Mouse (Mus musculus) liver, embryonic 11.5 days (tissue): ENCODE measurements around the gene Lmtk2. TPM values are rescaled to one million over a fixed set of nuclear protein-coding genes. Genes with fewer than 3 reads are reported as not detected.

ENCODE experiments used
- ATAC-seq: fragments of 200-750 bp; cut with Nextera tagmentation; replicated peaks from 2 replicates; pipeline ENCODE4 v1.8.0; 2017; ENCODE audit warnings: moderate number of reproducible peaks, mild to moderate bottlenecking, moderate TSS enrichment, moderate library complexity; ENCODE audit not compliant: low FRiP score
- DNase-seq: peaks from one replicate; pipeline ENCODE4 v3.0.0-alpha.2; 2017; ENCODE audit warnings: low spot score
- H3K27ac ChIP-seq: fragments of 300-500 bp; sonication (generic); 2 replicates; pipeline ENCODE4 v1.5.1; 2014; ENCODE audit warnings: mild to moderate bottlenecking, low read depth, low read length, control low read depth
- H3K27me3 ChIP-seq: fragments of 300-500 bp; sonication (generic); replicated peaks from 2 replicates; pipeline ENCODE4 v1.6.1; 2014; ENCODE audit warnings: low read length, mixed read lengths; ENCODE audit not compliant: control insufficient read depth, insufficient read depth
- H3K36me3 ChIP-seq: fragments of 300-500 bp; sonication (generic); 2 replicates; pipeline ENCODE4 v1.6.1; 2014; ENCODE audit warnings: mild to moderate bottlenecking, low read length, moderate library complexity, mixed read lengths; ENCODE audit not compliant: control insufficient read depth, insufficient read depth
- H3K4me1 ChIP-seq: fragments of 300-500 bp; sonication (generic); replicated peaks from 2 replicates; pipeline ENCODE4 v1.6.1; 2014; ENCODE audit warnings: low read length, mixed read lengths; ENCODE audit not compliant: control insufficient read depth, insufficient read depth
- H3K4me2 ChIP-seq: fragments of 300-500 bp; sonication (generic); 2 replicates; pipeline ENCODE4 v1.6.1; 2014; ENCODE audit warnings: mild to moderate bottlenecking, control low read depth, moderate library complexity
- H3K4me3 ChIP-seq: fragments of 300-500 bp; sonication (generic); 2 replicates; pipeline ENCODE4 v1.5.1; 2014; ENCODE audit warnings: low read depth, low read length, control low read depth
- H3K9ac ChIP-seq: fragments of 300-500 bp; sonication (generic); 2 replicates; pipeline ENCODE4 v1.6.1; 2014; ENCODE audit warnings: low read depth, low read length, control low read depth
- H3K9me3 ChIP-seq: fragments of 300-500 bp; sonication (generic); 2 replicates; pipeline ENCODE4 v1.6.1; 2016; ENCODE audit warnings: low read length, inconsistent platforms, mixed read lengths; ENCODE audit not compliant: control insufficient read depth
- WGBS: fragments of 180-500 bp; shearing (Covaris S2); extraction: QIAGEN DNeasy Blood & Tissue Kit; methylation state at CpG from one replicate; pipeline ENCODE4 v1.1.7; 2014; 5-methylcytosine and 5-hydroxymethylcytosine counted together
- polyA plus RNA-seq: library from polyadenylated mRNA; unstranded; fragments of >200 nt; fragmentation: Nextera tagmentation; extraction: Ambion mirVana; gene quantifications from 2 replicates; pipeline ENCODE4 v1.2.1, GENCODE M21; 2014

Lmtk2 gene
- polyA plus RNA-seq, 1 experiment from 2014 or later = 4.9 TPM

GRCm38 (mm10) chr5:144189327-144189726 lies 89.1 kb downstream of the Lmtk2 start:
- H3K27ac ChIP-seq = no peak overlapping the region
- H3K4me2 ChIP-seq = peak overlapping the region; percentile 66
- 62% methylated on average over 7 of the region's 7 CpGs for WGBS
- peak overlapping the region; percentile 22; the same call in 1 of the 2 replicates for H3K9ac ChIP-seq
- H3K27me3 ChIP-seq = no peaks in the 10 kb centered on the region
- no peak overlapping the region for H3K4me3 ChIP-seq
- H3K36me3 ChIP-seq = peaks cover 4% of the 10 kb centered on the region; the same call in 1 of the 2 replicates
- H3K9me3 ChIP-seq = no peaks in the 10 kb centered on the region
- no peak for DNase-seq
- ATAC-seq = no peak
- H3K4me1 ChIP-seq = peaks cover 16% of the 10 kb centered on the region

- no peaks in the 10 kb centered on the region for H3K27me3 ChIP-seq
- WGBS = 4% methylated on average over 24 of the region's 26 CpGs
Measured at GRCm38 (mm10) chr5:144189950-144190583, 89.8 kb downstream of the Lmtk2 start, which contains the start of gene Bhlha15. Gene Bhlha15, plus strand, starts transcription at chr5:144190286.

DNA sequence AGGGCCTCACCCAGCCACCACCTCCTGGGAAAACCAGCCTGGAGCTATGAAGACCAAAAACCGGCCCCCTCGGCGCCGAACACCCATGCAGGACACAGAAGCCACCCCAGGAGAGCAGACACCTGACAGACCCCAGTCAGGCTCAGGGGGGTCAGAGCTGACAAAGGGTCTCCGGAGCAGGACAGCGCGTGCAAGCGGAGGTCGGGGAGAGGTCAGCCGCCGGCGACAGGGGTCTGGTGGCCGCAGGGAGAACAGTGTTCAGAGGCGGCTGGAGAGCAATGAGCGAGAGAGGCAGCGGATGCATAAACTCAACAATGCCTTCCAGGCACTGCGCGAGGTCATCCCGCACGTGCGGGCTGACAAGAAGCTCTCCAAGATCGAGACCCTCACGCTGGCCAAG lies 90.8 kb downstream of the Lmtk2 start:
- Histone ChIP-seq H3K4me2 (peak overlapping the region; percentile 66), H3K9ac (no peak overlapping the region), H3K4me3 (no peak overlapping the region; the same call in 1 of the 2 replicates), H3K36me3 (no peaks in the 10 kb centered on the region), H3K27me3 (no peaks in the 10 kb centered on the region), H3K27ac (0 out of 2 replicates have a peak overlapping the region, but pooled peaks have one; percentile 8), H3K9me3 (no peaks in the 10 kb centered on the region), H3K4me1 (peaks cover 16% of the 10 kb centered on the region)
- no peak for ATAC-seq
- no peak for DNase-seq
- 60% methylated on average over 23 of the region's 23 CpGs for WGBS

More at GRCm38 (mm10) chr5:144189950-144190583, 89.8 kb downstream of the Lmtk2 start, which contains the start of gene Bhlha15:
- Histone ChIP-seq H3K27ac (0 out of 2 replicates have a peak within 1 kb of the TSS, but pooled peaks have one; percentile 8), H3K4me3 (peak within 1 kb of the TSS; percentile 32), H3K36me3 (peaks cover 2% of the 10 kb centered on the region; the same call in 1 of the 2 replicates), H3K9me3 (no peaks in the 10 kb centered on the region), H3K9ac (peak within 1 kb of the TSS; percentile 22; the same call in 1 of the 2 replicates), H3K4me1 (peaks cover 16% of the 10 kb centered on the region), H3K4me2 (peak within 1 kb of the TSS; percentile 66)
- DNase-seq (peak; percentile 75), ATAC-seq (peak; percentile 84)

GRCm38 (mm10) chr5:144192673-144193072 lies 92.4 kb downstream of the Lmtk2 start:
- no peak overlapping the region for H3K9ac ChIP-seq

DNA sequence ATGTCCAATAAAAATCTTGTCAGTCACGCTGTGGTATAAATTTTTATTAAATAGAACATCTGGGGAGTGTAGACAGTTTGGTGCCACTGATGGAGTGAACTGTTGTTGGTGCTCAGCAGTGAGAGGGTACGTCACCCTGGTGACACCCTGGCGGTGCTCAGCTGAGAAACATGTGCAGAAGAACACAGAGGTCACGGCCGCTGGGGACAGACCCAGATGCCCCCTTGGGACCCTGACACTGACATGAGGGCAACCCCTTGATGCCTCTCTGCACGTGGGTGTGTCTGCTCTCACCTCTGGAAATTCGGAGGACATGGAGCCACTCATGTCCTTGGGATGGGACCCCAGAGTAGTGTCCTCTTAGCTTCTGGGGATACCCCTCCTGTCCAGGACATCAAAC lies 94.2 kb downstream of the Lmtk2 start:
- no peak for ATAC-seq
- Histone ChIP-seq H3K27me3 (no peaks in the 10 kb centered on the region), H3K9me3 (no peaks in the 10 kb centered on the region), H3K9ac (no peak overlapping the region), H3K27ac (no peak overlapping the region), H3K4me2 (no peak overlapping the region), H3K4me3 (no peak overlapping the region), H3K36me3 (no peaks in the 10 kb centered on the region), H3K4me1 (peaks cover 14% of the 10 kb centered on the region)
- DNase-seq = no peak
- 79% methylated on average over 7 of the region's 7 CpGs for WGBS

More at GRCm38 (mm10) chr5:144192673-144193072, 92.4 kb downstream of the Lmtk2 start:
- no peak overlapping the region for H3K4me2 ChIP-seq
- no peaks in the 10 kb centered on the region for H3K27me3 ChIP-seq
- WGBS = 61% methylated on average over 6 of the region's 6 CpGs
- DNase-seq (no peak), ATAC-seq (no peak)
- H3K36me3 ChIP-seq = no peaks in the 10 kb centered on the region
- H3K4me1 ChIP-seq = peaks cover 16% of the 10 kb centered on the region
- no peak overlapping the region for H3K4me3 ChIP-seq
- H3K9me3 ChIP-seq = no peaks in the 10 kb centered on the region
- no peak overlapping the region for H3K27ac ChIP-seq

- H3K27ac ChIP-seq = no peak overlapping the region
- 87% methylated on average over 8 of the region's 8 CpGs for WGBS
- H3K9me3 ChIP-seq = no peaks in the 10 kb centered on the region
- DNase-seq (no peak), ATAC-seq (no peak)
- H3K9ac ChIP-seq = no peak overlapping the region
- no peak overlapping the region for H3K4me2 ChIP-seq
- H3K4me3 ChIP-seq = no peak overlapping the region
- no peaks in the 10 kb centered on the region for H3K27me3 ChIP-seq
- no peaks in the 10 kb centered on the region for H3K36me3 ChIP-seq
- H3K4me1 ChIP-seq = peaks cover 2% of the 10 kb centered on the region; the same call in 1 of the 2 replicates
Measured at GRCm38 (mm10) chr5:144195567-144195966, 95.3 kb downstream of the Lmtk2 start.

GRCm38 (mm10) chr5:144200616-144201015 lies 100.4 kb downstream of the Lmtk2 start:
- ATAC-seq (no peak), DNase-seq (no peak)
- no peaks in the 10 kb centered on the region for H3K9me3 ChIP-seq
- H3K27me3 ChIP-seq = no peaks in the 10 kb centered on the region
- no peaks in the 10 kb centered on the region for H3K4me1 ChIP-seq
- H3K9ac ChIP-seq = no peak overlapping the region
- H3K4me3 ChIP-seq = no peak overlapping the region
- 91% methylated on average over 11 of the region's 11 CpGs for WGBS
- peaks cover 14% of the 10 kb centered on the region for H3K36me3 ChIP-seq
- no peak overlapping the region for H3K27ac ChIP-seq
- H3K4me2 ChIP-seq = no peak overlapping the region

DNA sequence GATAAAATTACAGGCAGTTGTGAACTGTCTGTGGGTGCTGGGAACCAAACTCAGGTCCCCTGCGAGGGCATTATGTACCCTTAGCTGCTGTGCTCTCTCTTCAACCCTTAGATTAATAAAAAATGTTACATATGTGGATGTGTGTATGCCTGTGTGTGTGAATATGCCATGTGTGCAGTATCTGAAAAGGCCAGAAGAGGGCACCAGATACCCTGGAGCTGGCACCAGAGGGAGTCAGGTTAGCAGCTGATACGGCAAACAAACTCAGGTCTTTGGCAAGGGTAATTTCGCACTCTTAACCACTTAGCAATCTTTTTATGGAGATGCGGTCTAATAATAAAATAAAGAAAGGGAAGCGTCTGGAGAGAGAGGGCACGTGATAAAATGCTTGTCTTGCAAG lies 102.2 kb downstream of the Lmtk2 start:
- Histone ChIP-seq H3K4me1 (no peaks in the 10 kb centered on the region), H3K36me3 (peaks cover 14% of the 10 kb centered on the region), H3K9ac (no peak overlapping the region), H3K9me3 (no peaks in the 10 kb centered on the region), H3K27me3 (no peaks in the 10 kb centered on the region), H3K4me2 (no peak overlapping the region), H3K27ac (no peak overlapping the region), H3K4me3 (no peak overlapping the region)
- ATAC-seq (no peak), DNase-seq (no peak)
- WGBS = 91% methylated on average over 6 of the region's 6 CpGs
